Comparison of ENCODE assay signal across 8 mouse cellular contexts in the genomic region with DNA sequence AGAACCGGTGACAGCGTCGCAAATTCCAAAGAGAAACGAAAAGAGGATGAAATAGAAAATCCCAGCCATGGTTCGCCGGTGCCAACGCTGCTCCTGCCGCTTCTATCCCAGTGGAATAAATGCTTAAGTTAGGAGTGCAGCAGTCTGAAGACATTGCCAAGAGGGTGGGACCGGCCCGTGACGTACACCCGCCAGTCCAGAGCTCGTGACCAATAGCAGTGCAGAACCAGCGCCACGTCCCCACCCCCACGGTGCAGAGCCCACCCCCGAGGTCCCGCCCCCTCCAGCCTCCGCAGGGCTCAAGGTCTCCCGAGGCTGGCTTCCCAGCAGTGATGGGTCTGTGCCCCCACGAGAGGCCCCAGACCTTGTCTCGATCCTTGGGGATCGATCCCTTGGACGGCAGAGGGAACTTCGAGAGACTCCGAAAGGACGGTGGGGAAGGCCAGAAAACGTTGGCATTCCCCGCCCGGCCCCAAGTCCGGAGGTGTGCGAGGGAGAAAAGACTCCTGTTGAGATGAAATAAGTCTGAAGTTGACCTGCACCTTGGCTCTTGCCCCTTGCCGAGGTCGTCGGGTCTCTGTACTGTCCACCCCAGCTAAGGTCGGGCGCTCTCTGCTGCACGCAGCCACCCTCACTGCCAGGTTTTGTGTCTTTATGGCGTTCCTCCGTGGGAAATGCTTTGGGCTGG. TPM values are rescaled to one million over a fixed set of nuclear protein-coding genes. Genes with fewer than 3 reads are reported as not detected.
DNase-seq lines count a peak whose midpoint lies in the region; ATAC-seq and TF ChIP-seq lines count a peak whose summit lies in the region.

A gene (minus strand): TSS at position 126 of the 688 bp plus-strand sequence.

- H3K27me3 ChIP-seq in E14TG2a.4 (ENCODE audit: insufficient read depth, low read length): peaks cover 3% of the 10 kb centered on the region; the same call in 1 of the 2 replicates
- H3K27me3 ChIP-seq in forebrain, embryonic 13.5 days: no peaks in the 10 kb centered on the region
- peaks cover 6% of the 10 kb centered on the region for H3K27me3 ChIP-seq in heart, embryonic 16.5 days (ENCODE audit: control insufficient read depth, insufficient read depth, low read length)
- peaks cover 61% of the 10 kb centered on the region for H3K27me3 ChIP-seq in liver, embryonic 13.5 days
- H3K27me3 ChIP-seq in neural tube, embryonic 12.5 days (replicated peaks): no peaks in the 10 kb centered on the region

- no peaks in the 10 kb centered on the region for H3K9me3 ChIP-seq in E14TG2a.4 (ENCODE audit: low read length)
- no peaks in the 10 kb centered on the region for H3K9me3 ChIP-seq in forebrain, embryonic 13.5 days (replicated peaks)
- no peaks in the 10 kb centered on the region for H3K9me3 ChIP-seq in heart, embryonic 16.5 days (replicated peaks; ENCODE audit: control insufficient read depth, low read length)
- H3K9me3 ChIP-seq in liver, embryonic 13.5 days (replicated peaks): no peaks in the 10 kb centered on the region
- H3K9me3 ChIP-seq in neural tube, embryonic 12.5 days: no peaks in the 10 kb centered on the region

- peak within 1 kb of the TSS; percentile 88 for H3K4me3 ChIP-seq in E14TG2a.4 (replicated peaks; ENCODE audit: low read length)
- H3K4me3 ChIP-seq in forebrain, embryonic 13.5 days: peak within 1 kb of the TSS; percentile 87
- peak within 1 kb of the TSS; percentile 79 for H3K4me3 ChIP-seq in heart, embryonic 16.5 days (ENCODE audit: low read length)
- H3K4me3 ChIP-seq in liver, embryonic 13.5 days (replicated peaks): peak within 1 kb of the TSS; percentile 57
- peak within 1 kb of the TSS; percentile 60 for H3K4me3 ChIP-seq in neural tube, embryonic 12.5 days

- H3K36me3 ChIP-seq in E14TG2a.4 (ENCODE audit: insufficient read depth, low read length): peaks cover 18% of the 10 kb centered on the region
- peaks cover 5% of the 10 kb centered on the region for H3K36me3 ChIP-seq in forebrain, embryonic 13.5 days (ENCODE audit: poor library complexity, severe bottlenecking)
- no peaks in the 10 kb centered on the region for H3K36me3 ChIP-seq in heart, embryonic 16.5 days (ENCODE audit: control insufficient read depth, insufficient read depth)
- H3K36me3 ChIP-seq in liver, embryonic 13.5 days: no peaks in the 10 kb centered on the region
- no peaks in the 10 kb centered on the region for H3K36me3 ChIP-seq in neural tube, embryonic 12.5 days

- 0% methylated on average over 40 of the region's 40 CpGs for WGBS in forebrain, embryonic 13.5 days
- WGBS in heart, embryonic 16.5 days: under 1% methylated on average over 40 of the region's 40 CpGs
- under 1% methylated on average over 40 of the region's 40 CpGs for WGBS in liver, embryonic 13.5 days (ENCODE audit: insufficient replicate concordance)
- WGBS in neural tube, embryonic 12.5 days: under 1% methylated on average over 40 of the region's 40 CpGs

- peak within 1 kb of the TSS; percentile 90 for H3K9ac ChIP-seq in forebrain, embryonic 13.5 days
- peak within 1 kb of the TSS; percentile 73 for H3K9ac ChIP-seq in heart, embryonic 16.5 days (ENCODE audit: low read length)
- no peak within 1 kb of the TSS for H3K9ac ChIP-seq in liver, embryonic 13.5 days
- peak within 1 kb of the TSS; percentile 62 for H3K9ac ChIP-seq in neural tube, embryonic 12.5 days

- H3K4me2 ChIP-seq in forebrain, embryonic 13.5 days: peak within 1 kb of the TSS; percentile 95
- H3K4me2 ChIP-seq in heart, embryonic 16.5 days (ENCODE audit: low read depth, low read length): peak within 1 kb of the TSS; percentile 96
- peak within 1 kb of the TSS; percentile 77 for H3K4me2 ChIP-seq in liver, embryonic 13.5 days
- peak within 1 kb of the TSS; percentile 92 for H3K4me2 ChIP-seq in neural tube, embryonic 12.5 days (replicated peaks)

- H3K4me1 ChIP-seq in E14TG2a.4 (replicated peaks; ENCODE audit: low read depth, low read length): peaks cover 58% of the 10 kb centered on the region
- H3K4me1 ChIP-seq in forebrain, embryonic 13.5 days: peaks cover 32% of the 10 kb centered on the region
- peaks cover 8% of the 10 kb centered on the region for H3K4me1 ChIP-seq in heart, embryonic 16.5 days (ENCODE audit: control insufficient read depth, insufficient read depth, low read length)
- peaks cover 16% of the 10 kb centered on the region for H3K4me1 ChIP-seq in liver, embryonic 13.5 days (replicated peaks)
- H3K4me1 ChIP-seq in neural tube, embryonic 12.5 days: peaks cover 35% of the 10 kb centered on the region

- peak; percentile 95 for ATAC-seq in forebrain, embryonic 13.5 days
- ATAC-seq in heart, embryonic 16.5 days (replicated peaks; ENCODE audit: extremely low read depth, insufficient read depth, low FRiP score): peak; percentile 94
- ATAC-seq in liver, embryonic 13.5 days (ENCODE audit: low read depth): peak; percentile 91
- ATAC-seq in neural tube, embryonic 12.5 days (ENCODE audit: low FRiP score, low read depth): peak; percentile 91

- peak within 1 kb of the TSS; percentile 95 for H3K27ac ChIP-seq in forebrain, embryonic 13.5 days
- peak within 1 kb of the TSS; percentile 46 for H3K27ac ChIP-seq in heart, embryonic 16.5 days (ENCODE audit: low read length)
- H3K27ac ChIP-seq in liver, embryonic 13.5 days: no peak within 1 kb of the TSS
- peak within 1 kb of the TSS; percentile 66 for H3K27ac ChIP-seq in neural tube, embryonic 12.5 days

- DNase-seq in c-Kit-positive CD71-positive TER-119-positive erythroid progenitor cells, embryonic 14.5 days (ENCODE audit: low spot score): peak; percentile 30
- peak; percentile 96 to 97 for DNase-seq in kidney, postnatal 36 days
- DNase-seq in liver, embryonic 13.5 days: peak; percentile 53
- peak; percentile 37 for DNase-seq in thymus, postnatal 14 days

- TF ChIP-seq CTCF in E14TG2a.4 (conservative IDR thresholded peaks at IDR 0.05; ENCODE audit: low read length): no peak

RNA-seq across cellular contexts. Expression of the gene that starts here (rescaled TPM):
- polyA plus RNA-seq in forebrain, embryonic 13.5 days (2015; fragmentation: Nextera tagmentation; extraction: Ambion mirVana): 80.7 and 83.6 TPM in 2 replicates
- polyA plus RNA-seq in heart, embryonic 16.5 days (2015; fragmentation: Nextera tagmentation; extraction: Ambion mirVana): 9.0 and 9.1 TPM in 2 replicates
- 0.47 and 0.66 TPM in 2 replicates for polyA plus RNA-seq in liver, embryonic 13.5 days (2015; fragmentation: Nextera tagmentation; extraction: Ambion mirVana)
- polyA plus RNA-seq in neural tube, embryonic 12.5 days (2016; fragmentation: Nextera tagmentation; extraction: Ambion mirVana): 27.9 and 31.6 TPM in 2 replicates

Comparison
In these comparisons a context has a peak if more than half of its experiments do, and no peak if none do; other contexts are left out.
1. Peak in DNase-seq, ATAC-seq, H3K4me3 ChIP-seq and H3K4me2 ChIP-seq in liver, embryonic 13.5 days; RNA of the gene not detected or under 1 TPM.
2. DNase-seq: peak in every context shown above with its lines; median percentile 96 in kidney, postnatal 36 days; 53 in liver, embryonic 13.5 days; 37 in thymus, postnatal 14 days; 30 in c-Kit-positive CD71-positive TER-119-positive erythroid progenitor cells, embryonic 14.5 days.